Mouse (Mus musculus) bone marrow, adult 2 months (tissue): ENCODE results near the gene Lrrc2. TPM values are rescaled to one million over a fixed set of nuclear protein-coding genes. Genes with fewer than 3 reads are reported as not detected.

Experiments
- H3K27ac ChIP-seq: fragments of 200-500 bp; 2 replicates; pipeline ENCODE4 v1.5.1; 2012; ENCODE audit warnings: low read depth, mild to moderate bottlenecking, control low read depth, inconsistent platforms, low read length; ENCODE audit not compliant: control insufficient read depth, poor library complexity, insufficient read depth
- H3K4me1 ChIP-seq: fragments of 200-500 bp; 2 replicates; pipeline ENCODE4 v1.6.1; 2011; ENCODE audit warnings: low read length; ENCODE audit not compliant: control insufficient read depth, insufficient read depth
- H3K4me3 ChIP-seq: fragments of 200-500 bp; replicated peaks from 2 replicates; pipeline ENCODE3; 2011; ENCODE audit warnings: mild to moderate bottlenecking, low read depth, low read length, control low read depth; ENCODE audit not compliant: control insufficient read depth
- CTCF ChIP-seq: fragments of 200-500 bp; IDR thresholded peaks from 2 replicates; pipeline ENCODE4 v1.5.1; 2011; ENCODE audit warnings: low read length, control low read depth; ENCODE audit not compliant: control insufficient read depth, insufficient read depth
- POLR2A ChIP-seq: fragments of 200-500 bp; IDR thresholded peaks from 2 replicates; pipeline ENCODE4 v1.6.1; 2011; ENCODE audit warnings: low read depth, mild to moderate bottlenecking, control low read depth, low read length, borderline replicate concordance; ENCODE audit not compliant: control insufficient read depth
- WGBS: fragments of 180-500 bp; shearing (Covaris S2); methylation state at CpG from one replicate; pipeline ENCODE4 v1.1.7; 2018; 5-methylcytosine and 5-hydroxymethylcytosine counted together
- polyA plus RNA-seq: library from polyadenylated mRNA; stranded (reverse); fragments of >200 nt; gene quantifications from 2 replicates; pipeline ENCODE4 v1.2.4, GENCODE M21; 2011; ENCODE audit warnings: low replicate concordance; ENCODE audit not compliant: missing spikeins, insufficient read depth, insufficient read length

Gene Lrrc2
- polyA plus RNA-seq, 1 experiment = 2.5 TPM

- Histone ChIP-seq H3K27ac (no peak overlapping the region), H3K4me1 (no peaks in the 10 kb centered on the region; the same call in 1 of the 2 replicates), H3K4me3 (no peak overlapping the region)
- TF ChIP-seq CTCF (no peak), POLR2A (no peak)
- WGBS = 85% methylated on average over 4 of the region's 4 CpGs
Observed at GRCm38 (mm10) chr9:110987331-110987730, 36.0 kb downstream of the Lrrc2 start.

- 58% methylated on average over 3 of the region's 3 CpGs for WGBS
- Histone ChIP-seq H3K4me3 (no peak overlapping the region), H3K27ac (no peak overlapping the region), H3K4me1 (no peaks in the 10 kb centered on the region; the same call in 1 of the 2 replicates)
- no peak for TF ChIP-seq CTCF
- no peak for TF ChIP-seq POLR2A
Observed at GRCm38 (mm10) chr9:110988078-110988477, 36.7 kb downstream of the Lrrc2 start.

GRCm38 (mm10) chr9:110989141-110989540, 37.8 kb downstream of the Lrrc2 start:
- 72% methylated on average over 4 of the region's 4 CpGs for WGBS
- H3K4me3 ChIP-seq = no peak overlapping the region
- TF ChIP-seq POLR2A = no peak
- TF ChIP-seq CTCF = no peak
- H3K27ac ChIP-seq = no peak overlapping the region
- no peaks in the 10 kb centered on the region; the same call in 1 of the 2 replicates for H3K4me1 ChIP-seq

- Histone ChIP-seq H3K4me3 (no peak overlapping the region), H3K4me1 (no peaks in the 10 kb centered on the region; the same call in 1 of the 2 replicates), H3K27ac (no peak overlapping the region)
- WGBS = 91% methylated on average over 2 of the region's 2 CpGs
- TF ChIP-seq POLR2A = no peak
- no peak for TF ChIP-seq CTCF
Observed at GRCm38 (mm10) chr9:110989543-110989942, 38.2 kb downstream of the Lrrc2 start.

GRCm38 (mm10) chr9:110990204-110990603, 38.9 kb downstream of the Lrrc2 start, which contains the start of gene Rtp3:
Rtp3 (minus strand) TSS chr9:110990583.
- no peak for TF ChIP-seq POLR2A

GRCm38 (mm10) chr9:110993281-110993709, 42.0 kb downstream of the Lrrc2 start:
- 64% methylated on average over 3 of the region's 3 CpGs for WGBS
- Histone ChIP-seq H3K4me3 (no peak overlapping the region), H3K4me1 (peaks cover under 1% of the 10 kb centered on the region; the same call in 1 of the 2 replicates), H3K27ac (no peak overlapping the region)
- no peak for TF ChIP-seq POLR2A
- TF ChIP-seq CTCF = no peak

More at GRCm38 (mm10) chr9:110990204-110990603, 38.9 kb downstream of the Lrrc2 start, which contains the start of gene Rtp3:
- WGBS = 56% methylated on average over 6 of the region's 6 CpGs
- H3K4me1 ChIP-seq = no peaks in the 10 kb centered on the region; the same call in 1 of the 2 replicates
- H3K27ac ChIP-seq = no peak within 1 kb of the TSS
- no peak within 1 kb of the TSS for H3K4me3 ChIP-seq

- WGBS = 13% methylated on average over 13 of the region's 13 CpGs
- peak overlapping the region; percentile 55 for H3K4me3 ChIP-seq
- peaks cover 4% of the 10 kb centered on the region for H3K4me1 ChIP-seq
- H3K27ac ChIP-seq = peak overlapping the region; percentile 35; the same call in 1 of the 2 replicates
- TF ChIP-seq POLR2A = no peak
- no peak; the same call in 1 of the 2 replicates for TF ChIP-seq CTCF
Observed at GRCm38 (mm10) chr9:110994716-110995172, 43.4 kb downstream of the Lrrc2 start.

- H3K4me1 ChIP-seq = peaks cover 4% of the 10 kb centered on the region
- 2% methylated on average over 5 of the region's 5 CpGs for WGBS
- no peak overlapping the region for H3K27ac ChIP-seq
- H3K4me3 ChIP-seq = no peak overlapping the region
- no peak for TF ChIP-seq POLR2A
- TF ChIP-seq CTCF = peak; percentile 98
Observed at GRCm38 (mm10) chr9:110997245-110997644, 45.9 kb downstream of the Lrrc2 start.

GRCm38 (mm10) chr9:110999056-110999455, 47.7 kb downstream of the Lrrc2 start:
- peak overlapping the region; percentile 74 for H3K27ac ChIP-seq
- WGBS = 37% methylated on average over 2 of the region's 2 CpGs
- H3K4me1 ChIP-seq = peaks cover 4% of the 10 kb centered on the region
- no peak for TF ChIP-seq CTCF
- no peak overlapping the region for H3K4me3 ChIP-seq
